Mouse (Mus musculus) cerebellum, adult (tissue): ENCODE results near the gene Cox7a1.

Experiments used
- ATAC-seq: cut with Nextera tagmentation; 2 replicates; pipeline ENCODE4 v1.9.2; 2017; ENCODE audit warnings: mild to moderate bottlenecking, moderate library complexity, mixed read lengths; ENCODE audit not compliant: insufficient number of reproducible peaks, low FRiP score, low TSS enrichment

Gene Cox7a1

GRCm38 (mm10) chr7:30217277-30217676 lies 33.3 kb downstream of the Cox7a1 start:
- no peak for ATAC-seq

GRCm38 (mm10) chr7:30219293-30220007 lies 35.5 kb downstream of the Cox7a1 start:
- ATAC-seq = 0 out of 2 replicates have a peak, but pooled peaks have one; percentile 32

DNA sequence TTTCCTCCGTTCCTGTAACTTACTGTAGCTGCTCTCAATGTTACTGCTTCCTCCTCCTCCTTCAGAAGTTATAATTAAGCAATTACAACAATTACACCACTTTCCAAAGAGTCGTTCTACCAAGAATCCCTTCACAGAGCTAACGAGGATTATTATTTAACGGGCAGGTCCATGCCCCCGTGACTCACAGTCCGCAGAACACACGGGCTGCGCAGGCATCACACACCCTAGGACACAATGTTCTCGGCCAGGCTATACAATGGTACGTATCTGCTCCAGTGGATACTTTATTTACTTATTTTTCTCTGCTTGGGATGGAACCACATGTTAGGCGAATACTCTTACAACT lies 36.0 kb downstream of the Cox7a1 start:
- no peak for ATAC-seq

DNA sequence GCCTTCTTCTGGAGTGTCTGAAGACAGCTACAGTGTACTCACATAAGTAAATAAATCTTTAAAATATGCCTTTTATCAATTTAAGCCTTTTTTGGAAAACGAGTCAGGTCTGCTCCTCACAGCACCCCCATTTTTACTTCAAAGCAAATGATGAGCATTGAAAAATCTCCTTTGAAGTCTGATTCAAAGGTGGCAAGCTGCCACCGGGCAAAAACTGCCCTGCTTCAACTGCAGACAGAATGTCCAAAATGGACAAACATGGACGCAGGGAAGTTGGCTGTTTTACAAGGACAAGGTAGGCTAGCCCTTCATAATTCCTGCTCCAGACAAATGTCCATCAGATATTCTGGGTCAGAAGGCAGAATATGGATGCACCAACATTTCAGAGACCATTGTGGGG lies 37.5 kb downstream of the Cox7a1 start:
- ATAC-seq = no peak

- ATAC-seq = no peak
Measured at GRCm38 (mm10) chr7:30222205-30222604, 38.3 kb downstream of the Cox7a1 start.

DNA sequence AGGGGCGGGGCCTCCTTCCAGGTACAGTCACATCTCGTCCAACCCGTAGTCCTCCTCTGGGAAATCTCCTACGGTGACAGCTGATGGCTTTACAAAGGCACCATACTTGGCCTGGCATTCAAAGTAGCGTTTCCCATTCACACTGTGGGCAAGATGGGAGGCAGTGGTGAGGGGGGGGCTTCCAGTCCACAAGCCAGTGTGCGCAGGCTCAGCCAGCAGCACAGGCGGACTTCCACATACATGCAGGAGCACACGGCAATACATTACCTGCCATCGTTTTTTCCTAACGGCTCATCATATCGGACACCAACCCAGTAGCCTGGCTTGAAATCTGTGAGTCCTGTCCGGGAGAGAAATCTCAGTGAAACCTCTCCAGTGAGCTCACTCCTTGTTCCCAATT lies 40.3 kb downstream of the Cox7a1 start:
- ATAC-seq = no peak

DNA sequence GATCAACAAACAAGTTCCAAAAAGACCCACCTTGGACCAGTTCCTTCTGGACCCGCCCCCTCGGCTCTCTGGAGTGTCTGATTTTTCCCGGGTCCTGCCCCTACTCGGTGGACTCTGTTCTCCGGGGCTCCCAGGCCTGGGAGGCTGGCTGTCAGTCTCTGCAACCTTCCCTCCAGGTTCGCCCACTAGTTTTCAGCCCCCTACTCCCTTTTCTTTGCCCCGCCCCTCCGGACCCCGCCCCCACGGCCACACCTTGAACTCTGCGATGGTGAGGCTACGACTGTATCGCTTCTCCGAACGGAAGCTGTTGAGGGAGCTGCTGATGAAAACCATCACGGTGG lies 47.4 kb downstream of the Cox7a1 start:
- ATAC-seq = no peak

- peak; percentile 96 for ATAC-seq
Measured at GRCm38 (mm10) chr7:30231669-30232454, 47.9 kb downstream of the Cox7a1 start, which contains the start of the genes Polr2i and Tbcb. Gene Polr2i (plus strand): TSS chr7:30231948. Gene Tbcb (minus strand): TSS chr7:30232272.

- no peak for ATAC-seq
Measured at GRCm38 (mm10) chr7:30232631-30233148, 48.7 kb downstream of the Cox7a1 start.

DNA sequence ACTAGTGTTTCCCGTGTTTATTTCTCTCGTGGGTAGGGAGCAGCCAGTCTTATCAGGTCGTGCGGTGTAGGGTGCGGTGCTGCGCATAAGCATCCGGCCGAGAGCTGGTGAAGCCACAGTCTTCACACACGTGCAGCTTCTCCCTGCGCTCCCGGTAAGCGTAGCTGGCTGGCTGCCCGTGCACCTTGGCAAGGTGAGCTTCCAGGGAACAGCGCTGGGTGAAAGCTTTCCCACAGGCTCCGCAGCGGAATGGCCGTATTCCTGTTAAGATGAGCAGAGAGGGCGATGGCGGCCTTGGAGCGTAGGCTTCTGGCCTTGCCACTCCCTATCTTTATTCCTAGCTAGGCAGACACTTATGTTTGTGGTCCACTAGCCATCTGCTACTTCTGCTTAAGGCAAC lies 49.4 kb downstream of the Cox7a1 start:
- ATAC-seq = no peak

DNA sequence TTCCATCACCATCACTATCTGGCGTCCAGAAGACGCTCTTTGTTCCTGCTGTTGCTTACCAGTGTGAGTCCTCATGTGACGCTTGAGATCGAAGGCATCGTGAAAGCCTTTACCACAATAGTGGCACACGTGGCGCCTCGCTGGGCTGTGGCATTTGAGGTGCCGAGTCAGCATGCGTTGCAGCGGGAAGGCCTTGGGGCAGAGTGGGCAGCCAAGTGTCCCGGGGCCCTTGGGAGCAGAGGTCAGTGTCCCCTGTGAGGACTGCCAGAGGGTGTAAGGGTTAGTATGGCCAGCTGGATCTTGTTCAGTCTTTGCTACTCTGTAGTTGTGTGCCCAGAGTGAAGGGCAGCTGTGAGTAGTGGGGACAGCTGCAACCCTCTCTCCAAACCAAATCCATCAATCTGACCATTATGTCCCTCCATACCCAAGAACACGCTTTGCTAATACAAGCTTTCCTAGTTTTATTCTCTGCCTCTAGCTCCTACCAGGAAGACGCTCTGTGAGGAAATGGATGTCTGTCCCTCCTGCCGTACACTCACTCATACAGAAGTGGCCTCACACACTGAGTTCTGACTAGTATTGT lies 50.4 kb downstream of the Cox7a1 start:
- ATAC-seq = no peak

DNA sequence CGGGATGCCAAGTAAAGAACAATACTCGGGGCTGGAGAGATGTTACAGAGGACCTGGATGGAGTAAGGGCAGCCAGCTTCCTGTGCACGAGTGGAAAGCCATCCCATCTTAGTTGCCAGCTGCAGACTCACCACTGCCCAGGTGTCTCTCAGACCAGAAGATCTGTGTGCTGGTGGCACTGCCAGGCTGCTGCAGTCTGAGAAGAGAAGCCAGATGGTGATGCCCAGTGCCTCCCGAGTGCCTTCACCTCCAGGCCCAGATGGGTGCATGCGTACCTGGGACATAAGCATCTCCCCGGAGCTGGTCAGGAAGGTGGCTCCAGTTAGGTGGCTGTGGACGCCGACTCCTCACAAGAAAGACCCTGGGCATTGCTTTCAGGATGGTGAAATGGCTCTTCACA lies 51.1 kb downstream of the Cox7a1 start:
- no peak for ATAC-seq

GRCm38 (mm10) chr7:30235625-30236024 lies 51.7 kb downstream of the Cox7a1 start, which contains the start of gene Ovol3:
Gene Ovol3 (minus strand): TSS chr7:30235725.
- ATAC-seq = no peak
